Mouse (Mus musculus) urinary bladder, adult 2 months (tissue): ENCODE measurements at regions not wholly inside any gene's neighbourhood (a gene's known extent, or its start where the extent isn't known, plus 50 kb on each side); places are given as distances from the start of the nearest gene placed in this dataset.

Experiments used
- DNase-seq: peaks from one replicate; pipeline ENCODE4 v3.0.0; 2022; ENCODE audit warnings: low spot score

GRCm38 (mm10) chr10:46826639-46827038, 1249.0 kb downstream of the Hace1 start:
- DNase-seq: no peak

- DNase-seq: no peak
Observed at GRCm38 (mm10) chr10:46827109-46827812, 1249.6 kb downstream of the Hace1 start.

- no peak for DNase-seq
Observed at GRCm38 (mm10) chr10:46828164-46828563, 1250.5 kb downstream of the Hace1 start.

GRCm38 (mm10) chr10:46845578-46846314, 1268.1 kb downstream of the Hace1 start:
- DNase-seq: no peak
